Mouse (Mus musculus) lung, postnatal 0 days (tissue): Measurements from ENCODE around the gene Ercc2.

Source experiments
- CTCF ChIP-seq: IDR thresholded peaks from 2 replicates; pipeline ENCODE4 v1.5.1; 2016; ENCODE audit warnings: antibody characterized with exemption, mild to moderate bottlenecking
- EP300 ChIP-seq: IDR thresholded peaks from 2 replicates; pipeline ENCODE4 v1.6.1; 2016; ENCODE audit warnings: antibody characterized with exemption, mild to moderate bottlenecking, control low read depth

DNA sequence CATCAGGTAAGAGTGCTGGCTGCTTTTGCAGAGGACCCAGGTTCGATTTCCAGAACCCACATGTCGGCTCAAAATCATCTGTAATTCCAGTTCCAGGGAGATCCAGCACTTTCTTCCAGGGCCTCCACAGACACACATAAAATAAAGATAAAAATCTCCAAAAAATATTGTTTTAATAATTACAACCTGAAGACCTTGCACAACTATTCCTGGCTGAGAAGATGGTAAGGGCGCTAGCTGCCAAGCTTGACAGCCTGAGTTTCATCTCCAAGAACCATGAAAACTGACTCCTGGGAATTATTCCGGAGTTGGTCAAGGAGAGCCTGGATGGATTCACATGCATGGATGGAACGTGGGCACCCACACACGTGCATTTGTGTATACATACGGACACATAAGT is 22.7 kb downstream of the Ercc2 start, which contains the start of gene Ckm:
- TF ChIP-seq CTCF, result no peak
- TF ChIP-seq EP300, result no peak
